In genomic region chr2:146220591-146221075, GRCm38 (mm10) we compare ENCODE assay signal across 8 mouse cellular contexts. TPM values are rescaled to one million over a fixed set of nuclear protein-coding genes. Genes with fewer than 3 reads are reported as not detected.
DNase-seq lines count a peak whose midpoint lies in the region; ATAC-seq and TF ChIP-seq lines count a peak whose summit lies in the region.

No protein-coding gene starts in this region.

- intact Hi-C loops in heart, adult 2 months (cut with DNase I): no loop called here

- no peaks in the 10 kb centered on the region for H3K36me3 ChIP-seq in heart, embryonic 16.5 days (ENCODE audit: control insufficient read depth, insufficient read depth)
- H3K36me3 ChIP-seq in heart, adult 2 months (ENCODE audit: control insufficient read depth, insufficient read depth, low read length): no peaks in the 10 kb centered on the region
- no peaks in the 10 kb centered on the region for H3K36me3 ChIP-seq in hindbrain, embryonic 10.5 days
- no peaks in the 10 kb centered on the region for H3K36me3 ChIP-seq in midbrain, embryonic 13.5 days

- TF ChIP-seq POLR2A in heart, adult 2 months (IDR thresholded peaks at IDR 0.05; ENCODE audit: insufficient read depth, low read depth, low read length): no peak
- TF ChIP-seq POLR2A in cortical plate, adult 2 months (IDR thresholded peaks at IDR 0.05; ENCODE audit: extremely low read depth, insufficient read depth, low read length): no peak

- H3K79me2 ChIP-seq in heart, adult 2 months (replicated peaks; ENCODE audit: control insufficient read depth, insufficient read depth, low read length): no peaks in the 10 kb centered on the region

- peak overlapping the region; percentile 55; the same call in 1 of the 2 replicates for H3K4me3 ChIP-seq in heart, embryonic 16.5 days (ENCODE audit: low read length)
- H3K4me3 ChIP-seq in heart, adult 2 months: no peak overlapping the region; the same call in 1 of the 2 replicates
- H3K4me3 ChIP-seq in cortical plate, adult 2 months (ENCODE audit: insufficient read depth, low read length): peak overlapping the region; percentile 81; the same call in 1 of the 2 replicates
- H3K4me3 ChIP-seq in hindbrain, embryonic 10.5 days: peak overlapping the region; percentile 70
- H3K4me3 ChIP-seq in midbrain, embryonic 13.5 days (replicated peaks): peak overlapping the region; percentile 81

- H3K27ac ChIP-seq in heart, embryonic 16.5 days (ENCODE audit: low read length): no peak overlapping the region
- H3K27ac ChIP-seq in heart, adult 2 months: no peak overlapping the region
- H3K27ac ChIP-seq in cortical plate, adult 2 months (ENCODE audit: insufficient read depth, low read length): no peak overlapping the region
- H3K27ac ChIP-seq in hindbrain, embryonic 10.5 days: peak overlapping the region; percentile 93
- H3K27ac ChIP-seq in midbrain, embryonic 13.5 days: peak overlapping the region; percentile 97

- 3% methylated on average over 24 of the region's 24 CpGs for WGBS in heart, embryonic 16.5 days
- WGBS in heart, adult 2 months: 3% methylated on average over 24 of the region's 24 CpGs
- under 1% methylated on average over 24 of the region's 24 CpGs for WGBS in hindbrain, embryonic 10.5 days
- 2% methylated on average over 24 of the region's 24 CpGs for WGBS in midbrain, embryonic 13.5 days

- DNase-seq in heart, adult 2 months: no peak
- peak; percentile 83 for DNase-seq in hindbrain, embryonic 10.5 days (ENCODE audit: low spot score)
- no peak for DNase-seq in adrenal gland, adult 2 months
- no peak for DNase-seq in ovary, postnatal 10 days (ENCODE audit: low spot score)
- DNase-seq in Muller cell, postnatal 12 days (ENCODE audit: inconsistent ontology term): no peak

- no peaks in the 10 kb centered on the region for H3K9me3 ChIP-seq in heart, embryonic 16.5 days (replicated peaks; ENCODE audit: control insufficient read depth, low read length)
- no peaks in the 10 kb centered on the region for H3K9me3 ChIP-seq in hindbrain, embryonic 10.5 days
- H3K9me3 ChIP-seq in midbrain, embryonic 13.5 days: no peaks in the 10 kb centered on the region

- peak overlapping the region; percentile 81; the same call in 1 of the 2 replicates for H3K4me2 ChIP-seq in heart, embryonic 16.5 days (ENCODE audit: low read depth, low read length)
- H3K4me2 ChIP-seq in midbrain, embryonic 13.5 days (replicated peaks): peak overlapping the region; percentile 92

- H3K4me1 ChIP-seq in heart, embryonic 16.5 days (ENCODE audit: control insufficient read depth, insufficient read depth, low read length): peaks cover 27% of the 10 kb centered on the region
- H3K4me1 ChIP-seq in heart, adult 2 months (ENCODE audit: control insufficient read depth, insufficient read depth, low read length): peaks cover 2% of the 10 kb centered on the region
- H3K4me1 ChIP-seq in cortical plate, adult 2 months (ENCODE audit: control insufficient read depth, insufficient read depth, low read length): peaks cover 3% of the 10 kb centered on the region; the same call in 1 of the 2 replicates
- H3K4me1 ChIP-seq in hindbrain, embryonic 10.5 days (replicated peaks): peaks cover 82% of the 10 kb centered on the region
- H3K4me1 ChIP-seq in midbrain, embryonic 13.5 days (replicated peaks): peaks cover 76% of the 10 kb centered on the region

- no peak overlapping the region for H3K9ac ChIP-seq in heart, embryonic 16.5 days (ENCODE audit: low read length)
- no peak overlapping the region for H3K9ac ChIP-seq in heart, adult 2 months (ENCODE audit: low read depth, low read length)
- peak overlapping the region; percentile 96 for H3K9ac ChIP-seq in midbrain, embryonic 13.5 days (replicated peaks)

- H3K27me3 ChIP-seq in heart, embryonic 16.5 days (ENCODE audit: control insufficient read depth, insufficient read depth, low read length): peaks cover 85% of the 10 kb centered on the region
- H3K27me3 ChIP-seq in heart, adult 2 months (ENCODE audit: control insufficient read depth, insufficient read depth, low read length): peaks cover 50% of the 10 kb centered on the region
- H3K27me3 ChIP-seq in hindbrain, embryonic 10.5 days (ENCODE audit: insufficient read depth, poor library complexity, severe bottlenecking): peaks cover 97% of the 10 kb centered on the region
- H3K27me3 ChIP-seq in midbrain, embryonic 13.5 days: peaks cover 31% of the 10 kb centered on the region

- no peak for TF ChIP-seq CTCF in heart, adult 2 months (IDR thresholded peaks at IDR 0.05)
- no peak for TF ChIP-seq CTCF in cortical plate, adult 2 months (IDR thresholded peaks at IDR 0.05; ENCODE audit: extremely low read depth, insufficient read depth, low read length)

- no peak for ATAC-seq in heart, embryonic 16.5 days (replicated peaks; ENCODE audit: extremely low read depth, insufficient read depth, low FRiP score)
- ATAC-seq in midbrain, embryonic 13.5 days: no peak

- no peak for TF ChIP-seq EP300 in heart, adult 2 months (IDR thresholded peaks at IDR 0.05; ENCODE audit: insufficient read depth, low read depth, low read length)

RNA-seq across cellular contexts. Expression of gene Insm1, which starts 1.1 kb away (rescaled TPM):
- 0.24 TPM in 1 of 2 replicates, not detected in the other for polyA plus RNA-seq in heart, embryonic 16.5 days (2015; fragmentation: Nextera tagmentation; extraction: Ambion mirVana)
- total RNA-seq in heart, adult 2 months (2021): not detected
- not detected in 2 replicates for polyA plus RNA-seq in heart, adult 2 months (2012; rRNA removed)
- polyA plus RNA-seq in cortical plate, adult 2 months (2012; rRNA removed): 3.4 and 4.5 TPM in 2 replicates
- polyA plus RNA-seq in hindbrain, embryonic 10.5 days (2016; fragmentation: Nextera tagmentation; extraction: Ambion mirVana): 4.9 and 7.3 TPM in 2 replicates
- polyA plus RNA-seq in midbrain, embryonic 13.5 days (2015; fragmentation: Nextera tagmentation; extraction: Ambion mirVana): 7.1 and 8.9 TPM in 2 replicates
- total RNA-seq in adrenal gland, adult 2 months (2021): 1 to 10 TPM; 3.7 to 10.0 TPM
- 11.8 and 23.1 TPM in 2 replicates for polyA plus RNA-seq in adrenal gland, adult 2 months (2012; rRNA removed)

Comparison
In these comparisons a context has a peak if more than half of its experiments do, and no peak if none do; other contexts are left out.
1. H3K27ac ChIP-seq: peak in hindbrain, embryonic 10.5 days (single experiment) and midbrain, embryonic 13.5 days (single experiment); none in heart, embryonic 16.5 days (single experiment), heart, adult 2 months (single experiment) and cortical plate, adult 2 months (single experiment).